Mouse (Mus musculus): ENCODE results near the gene Arl5c. TPM values are rescaled to one million over a fixed set of nuclear protein-coding genes. Genes with fewer than 3 reads are reported as not detected.

Arl5c gene
- total RNA-seq, 2 experiments from 2014 or later, result 42.9 to 51.2 TPM

DNA sequence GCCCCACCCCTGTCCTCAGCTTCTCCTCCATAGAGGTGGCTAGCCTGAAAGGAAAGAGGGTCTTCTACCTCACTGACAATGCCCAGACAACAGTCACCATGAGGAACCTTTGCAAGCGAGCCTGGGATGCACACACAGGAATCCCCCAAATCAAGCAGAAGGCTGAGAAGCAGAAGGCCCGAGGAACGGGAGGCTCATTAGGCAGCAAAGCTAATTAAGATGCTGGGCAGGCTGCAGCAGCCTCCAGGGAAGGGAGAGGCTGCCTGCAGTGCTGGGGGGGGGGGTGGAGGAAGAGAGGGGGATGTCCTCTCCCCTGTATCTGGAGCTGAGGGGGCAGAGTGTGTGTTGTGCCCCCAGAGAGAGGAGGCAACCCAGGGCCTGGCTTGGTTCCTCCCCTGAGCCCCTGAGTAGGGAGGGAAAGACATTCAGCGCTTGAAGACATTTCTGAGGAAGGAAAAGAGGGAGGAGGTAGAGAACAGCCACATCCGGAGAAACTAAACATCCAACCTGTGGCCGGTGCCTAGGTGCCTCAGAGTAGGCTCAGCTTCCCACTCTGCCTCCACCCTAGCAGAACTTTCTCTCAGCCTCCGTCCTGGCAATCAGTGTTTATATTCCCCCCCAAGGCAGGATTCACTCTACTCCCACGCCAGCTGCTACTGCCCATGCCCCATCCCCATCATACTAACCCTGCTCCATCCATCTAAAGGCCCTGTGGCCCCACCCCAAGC is 24.1 kb upstream of the Arl5c start:
- no peak for ATAC-seq (ENCODE audit: poor library complexity, severe bottlenecking)

DNA sequence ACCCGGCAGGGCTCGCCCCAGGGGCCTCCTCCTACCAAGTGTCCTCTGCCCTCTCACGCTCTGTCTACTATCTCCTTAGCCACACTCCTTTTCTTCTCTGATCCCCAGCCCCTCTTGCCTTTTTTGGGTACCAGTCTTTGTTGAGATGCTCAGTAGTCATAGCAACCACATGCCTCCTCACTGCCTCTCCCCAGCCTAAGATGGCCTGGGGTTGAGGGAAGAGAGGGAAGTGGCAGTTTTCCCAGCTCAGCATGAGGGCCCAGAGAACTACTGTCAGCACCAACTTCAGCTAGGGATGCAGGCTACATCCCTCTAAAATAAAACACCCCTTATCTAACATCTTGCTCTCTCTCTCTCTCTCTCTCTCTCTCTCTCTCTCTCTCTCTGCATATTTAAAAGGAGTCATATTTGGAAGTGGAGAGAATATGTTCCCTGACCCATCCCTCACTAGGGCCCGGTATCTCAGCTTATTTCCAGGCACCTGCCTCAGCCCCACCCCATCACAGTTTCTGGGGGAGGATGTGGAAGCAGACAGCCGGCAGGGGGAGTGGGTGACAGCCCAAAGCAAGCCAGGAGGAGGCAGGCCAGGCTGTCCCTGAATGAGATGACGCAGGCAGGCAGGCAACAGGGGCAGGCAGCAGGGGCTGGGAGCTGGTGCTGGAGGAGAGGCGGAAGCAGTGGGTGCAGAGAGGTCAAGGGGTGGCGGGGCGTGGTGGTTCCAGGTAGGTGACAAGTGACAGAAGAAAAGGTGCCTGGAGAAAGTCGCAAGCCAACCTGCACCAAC is 23.1 kb upstream of the Arl5c start:
- no peak for ATAC-seq (ENCODE audit: poor library complexity, severe bottlenecking)

DNA sequence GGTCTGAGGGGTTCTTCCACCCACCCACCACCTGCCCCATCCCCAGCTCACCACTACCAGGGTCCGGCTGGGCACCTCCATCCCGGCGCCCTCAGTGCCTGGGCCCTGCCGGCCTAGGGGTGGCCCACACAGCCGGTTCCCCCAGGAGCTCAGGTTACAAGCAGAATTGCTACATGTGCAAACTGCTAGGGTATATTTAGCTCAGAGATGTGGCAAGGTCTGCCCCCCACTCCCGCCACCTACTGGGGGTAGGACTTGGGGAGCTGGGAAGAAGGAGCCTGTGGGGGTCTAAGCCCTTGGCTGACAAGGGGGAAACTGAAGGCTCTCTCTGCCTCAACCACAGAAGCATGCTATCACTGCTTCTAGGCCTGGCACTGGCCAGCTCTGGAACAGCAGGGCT is 22.2 kb upstream of the Arl5c start:
- no peak for ATAC-seq (ENCODE audit: poor library complexity, severe bottlenecking)

DNA sequence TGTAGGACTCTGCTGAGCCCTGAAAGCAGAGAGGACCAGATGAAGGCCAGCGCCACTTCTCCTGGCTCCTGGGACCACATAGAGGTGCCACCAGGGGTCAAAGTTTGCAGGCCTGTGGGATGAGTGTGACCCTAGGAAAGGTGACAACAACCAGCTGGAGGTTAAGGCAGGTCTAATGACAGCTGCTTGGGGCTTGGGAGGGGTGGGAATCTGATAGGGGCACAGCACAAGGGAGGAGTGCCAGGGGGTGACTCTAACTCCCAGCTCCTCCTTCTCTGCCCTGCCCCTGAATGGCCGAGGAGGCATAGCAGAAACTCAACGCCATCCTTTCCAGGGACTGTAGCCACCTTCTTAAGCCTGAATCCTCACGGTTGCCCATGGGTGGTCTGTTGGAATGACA is 20.8 kb upstream of the Arl5c start:
- ATAC-seq (ENCODE audit: poor library complexity, severe bottlenecking), result no peak

DNA sequence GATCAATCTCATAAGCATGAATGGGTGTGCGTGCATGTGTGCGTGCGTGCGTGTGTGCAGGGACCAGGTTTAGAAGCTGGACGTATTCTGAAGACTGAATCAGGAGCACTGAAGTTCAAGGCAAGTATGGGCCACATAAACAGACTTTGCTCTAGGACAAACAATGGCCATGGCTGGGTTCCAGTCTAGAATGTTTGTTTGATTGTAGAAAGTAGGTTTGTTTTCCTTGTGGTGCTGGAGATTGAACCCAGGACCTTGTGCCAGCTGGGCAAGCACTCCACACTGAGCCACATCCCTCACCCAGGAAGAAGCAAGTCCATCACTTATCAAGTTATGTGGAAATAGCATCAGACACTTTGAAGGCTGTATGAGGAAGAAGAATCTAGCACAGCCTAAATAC is 20.2 kb upstream of the Arl5c start:
- ATAC-seq (ENCODE audit: poor library complexity, severe bottlenecking), result no peak

DNA sequence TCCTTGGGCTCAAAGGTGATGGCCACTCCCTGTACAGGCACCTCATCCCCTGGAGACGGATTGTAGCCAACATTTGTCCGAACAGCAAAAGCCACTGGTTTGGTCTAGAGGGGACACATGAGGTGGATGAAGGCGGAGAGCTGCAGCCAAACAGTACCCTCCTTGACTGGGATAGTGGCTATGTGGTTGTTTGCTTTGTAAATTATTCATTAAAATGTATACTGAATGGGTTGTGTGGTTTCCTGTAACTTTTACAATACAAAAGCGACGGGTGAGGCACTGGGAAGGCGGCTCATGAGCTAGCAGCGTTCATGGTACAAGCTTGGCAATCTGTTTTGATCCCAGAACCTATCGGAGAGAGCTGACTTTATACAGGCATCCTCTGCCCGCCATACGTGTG is 16.9 kb upstream of the Arl5c start:
- no peak for ATAC-seq (ENCODE audit: poor library complexity, severe bottlenecking)

DNA sequence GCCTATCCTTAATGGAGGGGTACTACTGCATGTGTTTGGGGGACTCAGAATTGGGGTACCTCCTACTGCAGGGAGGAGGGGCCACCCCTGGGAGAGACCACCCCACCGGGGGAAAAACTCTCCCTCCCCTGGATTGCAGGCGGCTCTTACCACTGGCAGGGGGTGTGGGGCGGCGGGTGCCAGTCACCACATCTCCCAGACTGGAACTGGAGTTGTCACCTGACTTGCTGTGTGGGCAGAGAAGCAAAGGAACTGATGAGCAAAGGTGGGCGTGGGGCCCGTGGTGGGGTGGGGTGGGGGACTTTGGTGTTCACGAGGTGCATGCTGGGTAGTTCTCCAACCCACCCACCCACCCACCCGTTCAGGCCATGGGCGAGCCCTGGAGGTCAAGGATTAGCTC is 15.7 kb upstream of the Arl5c start:
- ATAC-seq (ENCODE audit: poor library complexity, severe bottlenecking), result no peak

DNA sequence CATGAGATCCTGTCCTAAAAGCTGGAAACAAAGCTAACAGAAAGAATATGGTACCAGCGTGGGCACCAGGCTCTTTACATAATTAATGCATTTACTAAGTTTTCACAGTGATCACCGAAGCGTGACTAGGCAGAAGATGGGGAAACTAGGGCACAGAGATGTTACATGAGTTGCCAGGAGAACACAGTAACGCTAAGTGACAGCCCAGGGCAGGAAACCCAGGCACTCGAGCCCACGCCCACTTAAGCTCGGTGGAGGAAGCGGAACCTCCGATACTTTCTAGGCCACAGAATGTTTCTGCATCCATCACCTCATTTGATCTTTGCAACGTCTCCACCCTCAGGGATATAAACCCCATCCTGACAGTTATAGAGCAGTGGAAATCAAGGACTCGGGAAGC is 12.1 kb upstream of the Arl5c start:
- ATAC-seq (ENCODE audit: poor library complexity, severe bottlenecking), result peak; percentile 87

DNA sequence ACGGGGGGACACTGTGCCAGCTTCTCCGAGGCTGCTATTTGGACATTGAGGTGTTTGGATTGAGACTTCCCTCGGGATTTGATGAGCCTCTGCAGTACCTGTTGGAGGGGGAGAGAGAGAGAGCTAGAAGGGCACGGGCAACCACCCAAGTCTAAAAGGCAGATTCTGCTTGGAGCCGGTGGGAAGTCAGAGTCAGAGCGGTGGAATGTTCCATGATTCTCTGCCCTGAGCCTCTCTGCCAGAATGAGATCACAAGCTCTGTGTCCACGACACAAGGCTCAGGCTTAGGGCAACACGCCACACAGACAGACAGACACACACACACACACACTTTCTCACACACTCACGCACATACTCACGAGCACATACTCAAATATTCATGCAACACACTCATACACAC is 9.7 kb upstream of the Arl5c start:
- no peak for ATAC-seq (ENCODE audit: poor library complexity, severe bottlenecking)

DNA sequence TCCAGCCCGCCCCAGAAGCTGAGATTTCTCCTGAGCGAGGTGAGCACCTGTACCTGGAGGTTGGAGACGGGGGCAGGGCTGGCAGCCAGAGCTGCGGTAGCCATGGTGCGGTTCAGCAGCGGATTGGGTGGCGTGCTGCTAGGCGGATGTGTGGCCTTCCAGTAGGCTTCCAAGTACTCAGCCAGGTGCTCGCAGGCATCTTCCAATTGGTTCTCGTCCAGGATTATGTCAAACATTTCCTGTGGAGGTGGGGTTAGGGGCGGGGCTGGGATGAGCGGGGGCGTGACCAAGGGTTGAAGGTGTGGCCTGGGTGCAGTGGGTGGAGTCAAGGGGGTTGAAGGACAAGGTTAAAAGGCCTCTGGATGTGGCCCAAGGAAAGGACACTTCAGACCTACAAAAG is 9.1 kb upstream of the Arl5c start:
- no peak for ATAC-seq (ENCODE audit: poor library complexity, severe bottlenecking)

DNA sequence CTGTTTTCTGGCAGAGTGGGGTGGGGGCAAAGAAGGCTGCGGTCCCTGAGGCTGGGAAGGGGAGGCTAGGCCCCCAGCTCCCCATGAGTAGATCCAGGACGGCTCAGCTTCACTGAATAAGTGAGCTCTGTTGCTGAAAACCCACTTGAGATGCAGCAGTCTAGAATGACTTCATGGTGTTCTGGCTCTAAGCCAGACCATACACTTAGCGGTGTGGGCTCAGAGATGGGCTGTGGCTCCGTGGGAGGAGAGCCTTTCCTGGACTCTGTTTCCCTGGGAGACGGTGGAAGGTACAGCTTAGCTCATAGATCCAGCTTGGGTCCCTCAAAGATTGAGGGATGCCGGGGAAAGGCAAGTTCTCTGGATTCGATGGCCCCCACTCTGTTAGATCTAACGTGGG is 8.2 kb upstream of the Arl5c start:
- ATAC-seq (ENCODE audit: poor library complexity, severe bottlenecking), result no peak

DNA sequence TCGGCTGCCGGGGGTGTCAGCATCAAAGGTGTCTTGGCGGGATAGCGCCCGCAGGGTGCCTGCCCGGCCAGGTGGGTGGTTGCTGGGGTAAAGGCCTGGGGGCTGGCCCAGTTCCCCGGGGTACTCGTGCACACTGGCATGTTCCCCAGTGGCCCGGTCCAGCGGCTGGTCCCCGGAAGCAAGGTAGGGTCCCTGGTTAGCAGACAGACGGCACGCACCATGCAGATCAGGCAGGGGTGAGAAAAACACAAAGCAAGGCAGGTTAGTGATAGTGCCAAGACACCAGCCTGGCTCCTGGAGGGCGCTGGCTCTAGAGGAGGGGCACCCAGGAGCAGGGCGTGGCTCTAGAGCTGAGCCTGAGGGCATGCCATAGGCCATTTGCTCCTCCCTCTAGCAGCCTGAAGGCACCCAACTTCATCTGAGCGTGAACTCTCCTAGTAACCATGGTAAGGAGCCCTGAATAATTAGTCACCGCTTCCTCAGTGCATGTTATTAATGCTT is 7.2 kb upstream of the Arl5c start:
- no peak for ATAC-seq (ENCODE audit: poor library complexity, severe bottlenecking)

DNA sequence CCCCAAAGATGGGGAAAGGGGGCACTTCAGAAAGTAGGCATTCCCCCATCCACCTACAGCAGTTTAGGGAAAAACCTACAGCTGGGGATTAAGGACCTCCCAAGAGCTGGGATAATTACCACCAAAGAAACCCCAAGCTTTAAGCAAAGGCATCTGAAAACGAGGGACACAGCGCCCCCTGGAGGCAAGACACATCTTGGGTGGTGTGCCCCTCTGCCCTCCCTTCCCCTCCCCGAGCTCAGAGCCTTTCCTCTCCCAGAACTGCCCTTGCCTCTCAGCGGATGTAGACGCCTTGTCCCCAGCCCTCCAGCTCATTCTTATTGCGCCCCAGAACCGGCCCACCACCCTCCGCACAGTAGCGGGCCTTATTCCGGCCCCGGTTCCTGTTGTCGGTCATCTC is 6.6 kb upstream of the Arl5c start:
- ATAC-seq (ENCODE audit: poor library complexity, severe bottlenecking), result peak; percentile 48

DNA sequence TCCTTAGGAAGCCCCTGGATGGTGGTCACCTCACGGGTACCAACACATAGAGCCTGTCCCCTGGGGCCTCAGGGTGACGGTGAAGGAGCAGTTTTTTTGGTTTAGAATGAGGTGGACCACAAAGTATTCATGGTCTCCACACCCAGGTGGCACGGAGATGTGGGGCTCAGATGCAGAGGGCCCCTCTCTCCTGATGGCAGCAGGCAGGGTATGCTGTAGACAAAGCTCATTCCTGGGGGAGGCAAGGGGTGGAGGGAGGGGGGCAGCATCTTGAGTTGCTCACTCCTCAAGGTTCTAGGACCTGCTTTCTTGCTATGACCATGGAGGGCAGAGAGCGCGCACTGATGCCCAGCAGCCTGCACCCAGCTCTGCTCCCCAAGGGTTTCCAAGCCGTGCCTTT is 6.0 kb upstream of the Arl5c start:
- no peak for ATAC-seq (ENCODE audit: poor library complexity, severe bottlenecking)

DNA sequence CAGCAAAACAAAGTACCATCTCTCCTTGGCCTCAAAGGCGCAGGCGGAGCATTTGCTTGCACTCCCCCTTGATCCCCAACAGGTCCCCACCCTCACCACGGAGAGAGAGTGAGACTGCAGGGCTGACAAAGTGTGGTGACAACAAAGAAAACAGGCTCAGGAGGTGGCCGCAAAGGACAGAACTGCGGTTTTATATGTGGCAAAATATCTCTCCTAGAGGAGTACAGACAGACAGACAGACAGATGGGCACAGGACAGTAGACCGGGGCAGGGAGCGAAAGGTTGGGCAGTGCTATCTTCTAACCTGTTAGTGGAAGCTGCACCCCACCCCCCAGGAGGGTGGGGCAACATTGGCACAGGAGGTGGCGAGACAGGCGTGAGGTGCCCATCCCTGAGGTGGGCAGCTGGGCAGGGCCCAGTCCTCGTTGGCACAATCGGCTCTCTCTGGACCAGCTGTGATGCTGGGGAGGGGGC is 5.4 kb upstream of the Arl5c start:
- no peak for ATAC-seq (ENCODE audit: poor library complexity, severe bottlenecking)

DNA sequence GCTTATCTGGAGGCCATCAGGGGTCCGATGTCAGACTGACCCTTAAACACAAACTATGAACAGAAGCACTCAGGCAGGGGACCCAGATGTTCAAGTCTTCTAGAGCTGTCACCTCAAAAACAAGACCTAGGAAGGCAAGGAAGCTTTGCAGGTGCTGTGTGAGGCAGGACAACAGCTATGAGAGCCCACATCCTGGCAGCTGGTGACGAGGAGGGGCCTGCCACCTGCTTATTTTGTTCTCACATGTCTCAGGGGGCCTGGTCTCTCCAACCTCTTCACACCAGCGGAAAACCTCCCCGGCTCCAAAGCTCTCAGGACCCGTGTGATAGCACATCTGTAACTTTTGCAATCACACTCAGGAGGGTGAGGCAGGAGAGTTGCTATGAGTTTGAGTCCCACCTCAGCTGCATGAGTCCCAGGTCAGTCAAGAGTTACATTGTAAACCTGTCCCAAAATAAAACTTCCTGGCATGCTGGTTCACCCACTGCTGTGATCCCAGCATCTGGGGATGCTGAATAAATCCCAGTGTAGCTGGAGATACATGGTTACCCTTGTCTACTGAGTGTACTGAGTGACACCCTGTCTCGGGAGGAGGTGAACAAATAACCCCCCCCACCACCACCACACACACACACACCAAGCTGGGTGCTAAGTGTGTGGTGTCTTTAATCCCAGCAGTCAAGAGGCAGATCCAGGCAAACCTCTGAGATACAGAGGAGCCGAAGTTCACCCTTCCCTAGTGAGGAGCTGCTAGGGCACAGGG is 4.6 kb upstream of the Arl5c start:
- ATAC-seq (ENCODE audit: poor library complexity, severe bottlenecking), result no peak

DNA sequence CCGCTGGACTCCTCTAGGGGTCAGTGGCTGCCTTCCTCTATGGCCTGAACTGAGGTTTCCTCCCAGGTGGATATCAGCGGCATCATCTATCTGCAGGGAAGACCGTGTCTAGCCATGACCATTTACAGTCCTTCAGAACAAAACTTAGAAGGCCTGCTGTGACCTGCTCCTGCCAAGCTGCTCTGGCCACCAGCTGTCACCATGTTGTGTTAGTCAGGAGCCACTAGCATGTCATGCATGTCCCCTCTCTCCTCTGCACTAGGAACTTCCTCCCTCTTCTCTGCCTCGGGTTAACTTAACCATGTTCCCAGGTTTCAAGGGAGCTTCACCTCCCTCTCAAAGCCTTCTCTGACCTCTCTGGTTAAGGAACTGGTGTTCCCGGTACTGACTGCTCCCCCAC is 3.8 kb upstream of the Arl5c start:
- no peak for ATAC-seq (ENCODE audit: poor library complexity, severe bottlenecking)

DNA sequence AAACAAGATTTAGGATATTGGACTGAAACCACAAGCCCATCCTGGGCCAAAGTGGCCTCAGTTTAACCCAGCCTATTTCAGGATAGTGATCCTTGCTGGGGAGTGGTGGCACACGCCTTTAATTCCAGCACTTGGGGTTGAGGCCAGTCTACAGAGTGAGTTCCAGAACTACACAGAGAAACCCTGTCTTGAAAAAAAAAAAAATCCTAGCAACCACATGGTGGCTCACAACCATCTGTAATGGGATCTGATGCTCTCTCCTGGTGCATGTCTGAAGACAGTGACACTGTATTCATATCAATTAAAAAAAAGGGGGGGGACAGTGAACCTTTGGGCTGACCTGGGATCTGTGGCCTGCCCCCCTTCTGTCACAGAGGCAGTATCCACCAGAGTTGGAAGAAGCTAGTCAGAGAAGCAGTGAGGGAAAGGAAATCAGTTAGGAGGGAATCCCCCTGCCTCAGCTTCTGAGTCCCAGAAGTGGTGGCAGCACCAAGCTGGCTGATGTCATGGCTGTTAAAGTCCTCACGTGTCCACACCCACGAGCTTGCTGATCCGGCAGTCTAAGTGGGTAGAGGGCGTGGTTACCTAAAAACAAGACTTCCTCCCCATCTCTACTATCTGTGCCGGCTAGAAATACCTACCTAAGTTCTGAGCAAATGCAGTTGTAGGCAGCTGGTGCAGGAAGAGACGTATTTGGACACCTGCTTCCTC is 3.1 kb upstream of the Arl5c start:
- no peak for ATAC-seq (ENCODE audit: poor library complexity, severe bottlenecking)

DNA sequence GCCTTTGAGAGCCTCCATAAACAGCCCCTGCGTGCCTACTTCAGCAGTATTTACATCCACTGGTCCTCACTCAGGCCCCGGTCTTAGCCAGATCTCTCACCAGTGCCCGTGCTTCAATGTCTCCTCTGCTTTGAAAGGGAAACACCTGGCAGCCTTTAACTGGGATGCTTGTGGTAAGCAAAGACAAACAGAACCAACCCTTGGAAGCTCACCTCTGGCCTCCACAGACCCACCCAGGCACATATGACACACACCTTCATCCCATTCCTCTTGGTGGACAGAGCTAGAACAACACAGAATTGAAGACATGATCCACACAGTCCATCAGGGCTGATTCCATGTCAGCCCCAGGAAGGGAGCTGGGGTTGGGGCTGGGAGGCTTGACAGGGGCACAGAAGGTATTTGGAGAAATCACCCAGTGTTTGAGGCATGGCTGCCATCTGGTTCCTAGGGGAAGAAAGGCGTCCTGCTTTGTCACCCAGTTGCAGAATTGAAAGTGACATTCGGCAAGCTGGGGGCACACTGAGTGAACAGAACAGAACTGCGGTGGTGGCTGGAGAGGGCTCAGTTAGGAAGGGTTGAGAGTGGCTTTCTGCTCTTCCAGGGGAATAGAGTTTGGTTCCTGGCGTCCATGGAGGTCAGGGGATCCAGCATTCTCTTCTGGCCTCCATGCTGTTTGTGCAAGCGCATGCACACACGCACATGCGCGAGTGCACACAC is 2.3 kb upstream of the Arl5c start:
- ATAC-seq (ENCODE audit: poor library complexity, severe bottlenecking), result no peak

DNA sequence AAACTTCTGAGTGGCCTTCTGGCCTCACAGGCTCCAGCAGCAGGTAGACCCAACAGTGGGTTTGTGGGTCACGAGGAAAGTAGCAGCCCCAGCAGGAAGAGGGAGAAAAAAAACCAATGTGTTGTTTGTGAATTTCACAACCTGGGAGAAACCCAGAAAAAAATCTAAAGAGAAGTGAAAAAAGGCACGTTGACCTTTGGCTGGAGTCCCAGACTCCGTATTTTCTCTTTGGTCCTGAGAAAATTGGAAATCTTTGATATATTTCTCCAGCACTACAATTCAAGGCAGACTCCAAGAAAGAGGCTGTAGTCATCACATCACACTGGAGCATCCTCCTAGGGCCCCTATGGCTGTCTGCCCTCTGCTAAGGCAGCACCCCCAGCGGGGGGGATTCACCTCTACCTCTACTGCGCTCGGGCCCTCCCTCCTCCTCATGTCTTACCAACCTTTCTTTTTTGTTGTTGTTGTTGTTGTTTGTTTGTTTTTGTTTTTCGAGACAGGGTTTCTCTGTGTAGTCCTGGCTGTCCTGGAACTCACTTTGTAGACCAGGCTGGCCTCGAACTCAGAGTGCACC is 1.5 kb upstream of the Arl5c start:
- ATAC-seq (ENCODE audit: poor library complexity, severe bottlenecking), result no peak
